Mouse (Mus musculus) c-Kit-positive CD71-positive TER-119-negative erythroid progenitor cells, embryonic 14.5 days (primary cell): ENCODE data around the gene Foxp4.
"Not testable (repeated sequence)": the region's sequence is repeated elsewhere in the genome, so short reads cannot be mapped to it uniquely, and the experiment has no call there.

ENCODE experiments used
- DNase-seq: peaks from one replicate; pipeline ENCODE4 v3.0.0-alpha.2; 2013; ENCODE audit warnings: low read depth

Foxp4 gene

DNA sequence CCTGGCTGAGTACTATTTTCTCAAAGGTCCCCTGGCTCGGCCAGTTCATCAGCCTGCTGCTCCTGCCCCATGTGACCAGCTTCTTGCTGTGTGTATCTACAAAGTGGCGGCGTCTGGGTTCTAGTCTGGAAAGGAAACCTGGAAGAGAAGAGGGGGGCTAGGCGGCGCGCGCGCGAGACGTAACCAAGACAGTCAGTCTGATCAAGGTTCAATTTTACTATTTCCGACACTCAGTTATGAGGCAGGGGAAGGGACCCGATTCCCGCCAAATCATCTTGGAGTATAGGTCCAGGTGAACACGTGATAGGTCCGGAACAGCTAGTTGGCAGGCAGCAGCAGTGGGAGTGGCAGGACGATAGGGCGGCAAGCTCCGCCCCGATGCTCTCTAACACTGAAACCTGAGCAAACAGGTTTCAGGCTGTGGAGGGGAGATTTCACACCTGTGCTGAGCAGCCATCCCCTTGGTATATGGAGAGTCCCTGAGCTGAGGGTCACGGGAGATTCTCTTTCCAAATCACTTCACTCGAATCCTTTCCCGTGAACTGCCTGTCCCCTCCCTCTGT, 72.6 kb downstream of the Foxp4 start:
- DNase-seq = not testable (repeated sequence)

DNA sequence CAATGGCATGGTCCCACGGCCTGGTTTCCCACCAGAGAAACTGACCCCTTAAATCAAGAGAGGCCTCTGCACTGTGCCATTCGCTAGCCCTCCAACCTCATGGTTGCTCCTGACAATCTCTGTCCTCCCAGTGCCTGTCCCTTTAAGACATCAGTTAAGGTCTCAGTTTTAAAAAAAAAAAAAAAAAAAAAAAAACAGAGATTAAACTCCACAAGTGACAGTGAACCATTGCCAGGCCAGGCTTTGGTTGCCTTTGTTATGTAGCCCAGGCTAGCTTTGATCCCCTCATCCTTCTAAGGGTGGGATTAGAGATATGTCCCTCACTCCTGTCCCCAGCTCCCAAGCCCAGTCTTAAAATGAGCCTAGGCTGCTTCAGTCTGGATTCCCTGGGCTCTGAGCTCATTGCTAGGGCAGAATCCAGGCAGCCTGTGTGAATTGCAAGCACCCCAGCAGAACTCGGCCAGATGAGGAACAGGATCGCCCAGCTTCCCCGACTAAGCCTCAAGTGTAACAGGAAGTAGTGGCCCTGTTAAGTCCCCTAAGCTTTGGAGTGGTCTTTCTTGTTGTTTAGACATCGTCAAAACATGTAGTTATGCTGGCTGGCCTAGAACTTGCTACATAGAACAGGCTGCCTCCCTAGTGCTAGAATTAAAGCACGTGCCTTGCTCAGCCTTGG, 73.7 kb downstream of the Foxp4 start:
- no peak for DNase-seq

DNA sequence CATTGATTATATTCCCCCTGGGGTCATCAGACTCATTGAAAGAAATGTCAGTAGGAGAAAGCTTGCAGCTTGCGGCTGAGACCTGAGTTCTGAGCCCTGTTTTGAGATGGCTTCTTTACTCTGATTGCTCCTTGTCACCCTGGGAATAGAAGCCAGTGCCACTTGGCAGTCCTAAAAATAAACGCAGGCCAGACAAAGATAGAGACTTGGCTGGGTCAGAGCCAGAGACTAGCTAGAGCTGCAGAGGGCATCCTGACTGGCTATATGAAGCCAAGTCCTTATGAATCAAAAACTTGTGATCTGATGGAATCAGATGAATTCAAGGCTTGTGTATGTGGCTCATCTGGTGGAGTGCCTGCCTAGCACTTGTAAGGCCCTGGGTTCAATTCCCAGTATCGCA, 74.4 kb downstream of the Foxp4 start:
- no peak for DNase-seq

DNA sequence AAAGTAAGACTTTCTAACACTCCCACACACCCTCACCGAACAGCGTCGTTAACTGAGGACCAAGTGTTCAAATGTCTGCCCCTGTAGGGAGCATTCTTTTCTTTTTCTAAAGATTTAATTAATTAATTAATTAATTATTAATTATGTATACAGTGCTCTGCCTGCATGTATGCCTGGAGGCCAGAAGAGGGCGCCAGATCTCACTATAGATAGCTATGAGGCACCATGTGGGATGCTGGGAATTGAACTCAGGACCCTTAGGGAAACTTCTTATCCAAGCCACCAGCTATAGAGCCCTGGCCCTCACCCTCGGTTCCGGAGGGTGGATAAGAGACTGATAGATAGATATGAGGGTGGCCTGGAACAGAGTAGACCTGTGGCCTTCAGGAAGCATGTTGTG, 76.5 kb downstream of the Foxp4 start:
- no peak for DNase-seq

DNA sequence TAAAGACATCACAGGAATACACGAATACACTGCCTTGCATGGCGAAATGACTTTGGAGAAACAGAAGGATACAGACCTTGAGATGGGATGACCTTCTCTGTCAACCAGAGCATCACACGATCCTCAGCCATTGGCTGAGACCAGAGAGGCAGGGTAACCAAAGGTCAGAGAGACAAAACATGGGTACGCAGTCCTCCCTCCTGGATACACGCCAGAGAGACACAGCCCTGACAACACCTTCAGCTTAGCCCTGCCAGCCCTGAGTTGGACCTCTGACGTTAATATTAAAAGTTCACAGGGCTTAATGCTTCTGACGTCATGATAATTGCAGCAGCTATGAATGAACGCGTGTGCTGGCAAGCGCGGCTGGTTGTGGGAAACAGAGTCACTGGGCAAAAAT, 78.8 kb downstream of the Foxp4 start:
- no peak for DNase-seq

DNA sequence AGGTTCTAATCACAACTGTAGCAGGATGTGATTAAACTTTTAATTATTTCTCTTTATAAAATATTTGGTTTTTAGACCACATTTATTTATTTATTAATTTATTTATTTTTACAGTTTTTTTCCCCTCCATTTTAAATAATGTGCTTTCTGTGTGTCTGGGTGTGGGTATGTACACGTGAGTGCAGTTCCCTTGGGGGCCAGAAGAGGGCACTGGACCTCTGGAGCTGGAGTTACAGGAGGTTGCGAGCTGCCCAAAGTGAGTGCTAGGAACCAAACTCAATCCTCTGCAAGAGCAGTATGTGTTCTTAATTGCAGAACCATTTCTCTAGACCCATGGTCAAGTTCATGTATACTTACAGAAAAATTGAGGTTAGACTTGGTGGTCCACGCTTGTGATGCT, 81.0 kb downstream of the Foxp4 start:
- DNase-seq = no peak

DNA sequence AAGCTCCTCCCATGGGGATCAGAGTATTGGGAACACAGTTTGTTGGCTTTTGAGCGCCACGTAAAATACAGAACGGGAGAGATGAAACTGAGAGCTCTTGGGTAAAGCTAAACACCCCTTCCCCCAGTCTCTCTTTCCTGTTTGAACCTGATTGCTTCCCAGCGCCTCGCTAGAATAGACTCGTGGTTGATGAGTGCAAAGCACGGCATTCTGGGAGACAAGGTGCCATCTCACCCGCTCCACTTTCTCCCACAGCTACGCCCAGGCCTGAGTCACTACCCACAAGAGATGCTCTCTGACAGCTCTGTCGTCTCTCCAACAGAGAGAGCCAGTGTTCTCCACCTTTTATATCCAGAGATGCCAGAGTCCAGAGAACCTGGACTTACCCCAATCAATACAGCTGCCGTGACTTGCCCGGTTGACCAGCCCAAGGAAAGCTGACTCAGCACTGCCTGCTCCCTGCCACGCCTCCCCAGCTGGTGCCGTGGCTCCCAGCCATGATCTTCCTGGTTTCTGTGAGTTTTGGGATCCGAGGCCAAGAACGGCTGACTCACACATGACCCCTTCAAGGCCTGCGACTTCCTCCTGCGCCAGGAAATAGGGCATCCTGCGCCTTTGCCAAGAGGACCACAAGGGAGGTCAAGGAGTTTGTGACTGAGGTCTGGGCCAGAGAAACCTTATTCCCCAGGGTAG, 82.4 kb downstream of the Foxp4 start:
- DNase-seq = no peak

DNA sequence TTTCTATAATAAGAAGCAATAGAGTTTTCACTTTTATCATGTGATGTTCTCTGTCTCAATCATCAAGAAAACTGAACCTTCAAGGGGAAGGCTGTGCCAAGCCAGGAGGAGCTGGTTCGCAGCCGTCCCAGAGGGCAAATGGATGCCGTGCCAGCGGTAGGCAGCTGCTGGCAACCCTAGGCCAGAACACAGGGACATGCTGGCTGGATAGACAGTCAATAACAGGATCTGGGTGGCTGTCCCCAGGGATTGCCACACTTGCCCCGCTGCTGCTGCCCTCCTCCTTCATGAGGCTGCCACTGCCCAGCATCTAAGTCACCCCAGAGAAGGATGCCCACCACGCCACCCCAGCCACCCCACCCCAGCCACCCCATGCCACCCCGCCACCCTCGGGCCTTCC, 82.9 kb downstream of the Foxp4 start:
- no peak for DNase-seq

DNA sequence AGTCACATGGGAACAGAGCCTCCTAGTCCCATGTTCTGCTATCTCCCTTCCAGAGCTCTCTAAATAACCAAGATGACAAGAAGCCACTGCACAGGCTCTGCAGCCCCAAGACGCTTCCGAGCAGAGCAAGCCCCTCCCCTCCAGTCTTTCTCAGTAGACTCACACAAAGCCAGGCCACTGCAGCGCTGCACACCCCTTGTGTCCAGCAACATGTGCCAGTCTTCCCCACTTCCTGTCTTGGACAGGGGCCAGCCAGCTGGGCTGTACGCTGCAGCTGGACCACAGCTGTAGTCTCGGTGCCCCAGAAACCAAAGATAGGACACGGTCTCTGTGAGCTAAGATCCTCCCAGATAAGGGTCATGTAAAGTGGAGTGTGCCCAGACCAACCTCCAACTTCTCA, 86.6 kb downstream of the Foxp4 start:
- no peak for DNase-seq

DNA sequence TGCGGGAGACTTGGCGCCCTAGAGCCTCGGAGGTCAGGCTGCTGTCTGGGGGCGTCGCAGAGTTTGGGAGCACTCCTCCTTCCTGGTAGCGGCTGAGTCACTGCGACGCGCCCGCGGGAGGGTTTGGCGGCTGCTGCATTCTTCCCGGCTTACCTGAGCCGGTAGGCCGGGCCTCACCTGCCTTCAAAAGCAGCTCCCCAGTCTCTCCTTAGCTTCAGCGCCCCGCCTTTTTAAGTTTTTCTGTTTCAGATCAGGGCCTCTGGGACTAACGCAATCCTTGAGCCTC, 90.0 kb downstream of the Foxp4 start, which contains the start of gene Mdfi:
TSS of gene Mdfi (minus strand) at position 210 of the 286 bp plus-strand sequence.
- DNase-seq = no peak

DNA sequence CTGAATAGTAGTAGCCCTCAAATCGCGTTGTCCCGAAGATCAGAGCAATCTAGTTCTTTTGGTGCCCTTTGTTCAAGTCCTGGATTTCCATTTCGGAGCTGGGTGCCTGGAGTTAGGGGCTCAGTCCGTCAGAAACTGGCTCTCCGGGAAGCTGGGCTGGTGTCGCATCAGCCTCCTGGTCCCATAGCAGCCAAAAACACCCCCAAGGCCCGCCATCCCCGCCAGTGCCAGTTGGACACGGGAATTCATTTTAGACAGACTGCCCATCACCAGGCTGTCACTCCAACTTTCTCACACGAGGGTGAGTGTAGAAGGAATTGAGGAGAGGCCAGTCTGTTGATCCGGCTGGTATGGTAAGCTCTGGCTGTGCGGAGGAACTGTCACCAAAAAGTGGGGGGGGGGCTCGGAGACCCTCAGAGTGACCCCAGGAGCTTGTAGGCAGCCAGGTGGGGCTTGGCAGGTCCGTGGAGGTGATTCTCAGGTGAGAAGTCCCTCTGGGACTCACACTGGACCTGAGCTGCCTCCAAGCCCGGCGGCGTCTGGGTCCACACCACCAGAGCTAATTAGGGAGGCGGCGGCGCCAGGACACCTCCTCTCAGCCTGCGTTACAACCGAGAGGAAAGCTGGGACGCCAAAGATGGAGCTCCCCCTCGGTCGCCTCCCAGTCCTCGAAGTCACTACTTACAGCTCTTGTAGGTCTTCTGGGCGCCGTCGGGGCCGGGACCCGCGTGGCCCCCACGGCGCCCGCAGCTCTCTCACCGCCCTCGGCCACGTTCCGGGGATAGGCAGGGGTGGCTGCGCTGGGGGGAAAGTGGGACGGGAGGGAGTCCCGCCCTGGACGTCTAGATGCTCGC, 90.6 kb downstream of the Foxp4 start:
- DNase-seq = no peak

DNA sequence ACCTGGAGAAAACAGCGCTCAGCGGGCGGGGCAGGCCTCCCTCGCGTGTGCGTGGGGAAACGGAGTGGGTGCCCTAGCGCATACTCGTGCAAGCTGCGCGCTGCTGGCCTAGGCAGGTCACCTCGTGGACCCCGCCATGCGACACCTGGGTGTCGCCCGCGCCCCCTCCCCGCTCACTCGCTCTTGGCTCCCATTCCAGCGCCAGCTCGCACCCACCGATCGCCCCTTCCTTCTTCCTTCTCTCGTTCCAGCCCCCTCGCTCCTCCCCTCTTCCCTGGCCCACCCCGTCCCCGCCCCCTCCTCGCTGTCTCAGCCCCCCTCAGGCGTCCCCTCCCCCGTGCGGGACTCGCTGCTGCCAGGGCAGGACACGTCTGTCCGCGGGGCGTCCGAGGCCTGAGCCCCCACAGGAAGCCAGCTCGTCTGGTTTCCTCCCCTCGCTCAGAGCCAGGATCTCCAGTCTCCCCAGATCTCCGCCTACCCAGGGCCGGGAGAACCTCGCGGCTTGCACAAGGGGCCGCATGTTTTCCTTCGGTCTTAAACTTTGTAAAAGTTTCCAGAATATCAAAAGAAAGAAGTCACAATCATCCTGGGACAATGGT, 91.3 kb downstream of the Foxp4 start:
- DNase-seq = no peak

DNA sequence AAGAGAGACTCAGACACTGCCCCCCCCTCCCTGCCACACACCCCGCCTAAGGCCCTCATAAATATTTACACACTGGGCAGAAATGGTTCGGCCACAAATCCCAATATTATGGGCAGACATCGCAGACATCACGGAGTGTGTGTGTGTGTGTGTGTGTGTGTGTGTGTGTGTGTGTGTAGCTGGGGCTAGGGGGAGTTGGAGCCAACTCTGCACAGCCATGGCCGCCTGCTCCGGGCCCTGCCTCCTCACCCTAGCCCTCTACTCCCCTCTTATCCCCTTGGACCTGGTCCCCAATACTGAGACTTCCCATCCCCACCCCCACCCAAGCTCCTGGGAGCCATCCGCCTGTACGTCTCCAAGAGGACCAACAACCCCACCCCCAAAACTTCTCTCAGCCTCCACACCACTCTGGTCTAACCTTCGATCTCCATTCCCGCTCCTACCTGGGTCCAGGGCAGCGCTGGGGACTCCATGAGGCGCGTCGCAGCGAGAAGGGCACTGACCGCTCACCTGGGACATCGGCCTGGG, 91.9 kb downstream of the Foxp4 start:
- DNase-seq = no peak

DNA sequence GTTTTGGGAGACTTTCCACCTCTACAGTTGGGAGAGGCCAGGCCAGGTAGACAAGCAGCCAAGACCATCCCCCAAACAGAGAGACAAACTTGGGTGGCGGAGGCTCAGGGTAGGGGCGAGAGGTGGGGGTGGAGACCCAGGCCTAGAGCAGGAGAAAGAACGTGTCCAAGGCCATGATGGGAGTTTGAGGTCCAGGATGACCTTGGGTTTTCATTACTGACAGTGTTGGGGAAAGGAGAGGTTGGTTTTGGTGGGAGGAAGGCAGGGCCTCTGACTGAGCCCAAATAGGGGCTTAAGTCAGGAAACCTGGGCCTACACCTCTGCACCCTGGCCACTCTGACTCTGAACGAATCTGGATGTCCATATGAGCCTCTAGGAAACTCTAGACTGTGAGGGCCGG, 92.7 kb downstream of the Foxp4 start:
- no peak for DNase-seq

DNA sequence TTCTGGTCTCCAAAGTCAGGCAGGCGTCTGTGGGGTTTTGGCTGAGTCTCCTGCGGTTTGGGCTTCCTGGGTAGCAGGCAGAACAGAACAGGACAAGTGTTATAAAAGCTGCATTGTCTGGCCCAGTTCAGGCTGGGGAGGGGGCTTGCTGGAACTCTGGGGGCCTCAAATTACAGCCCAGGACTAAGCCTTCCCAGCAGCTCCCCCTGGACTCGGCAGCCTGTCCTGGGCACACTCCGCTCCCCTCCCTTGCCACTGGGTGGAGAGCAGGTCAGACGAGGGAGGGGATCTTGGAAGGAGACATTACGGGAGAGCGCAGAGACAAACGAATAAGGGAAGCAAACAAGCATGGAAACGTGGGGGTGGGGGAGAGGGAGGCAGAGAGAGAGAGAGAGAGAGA, 93.3 kb downstream of the Foxp4 start:
- DNase-seq = no peak

DNA sequence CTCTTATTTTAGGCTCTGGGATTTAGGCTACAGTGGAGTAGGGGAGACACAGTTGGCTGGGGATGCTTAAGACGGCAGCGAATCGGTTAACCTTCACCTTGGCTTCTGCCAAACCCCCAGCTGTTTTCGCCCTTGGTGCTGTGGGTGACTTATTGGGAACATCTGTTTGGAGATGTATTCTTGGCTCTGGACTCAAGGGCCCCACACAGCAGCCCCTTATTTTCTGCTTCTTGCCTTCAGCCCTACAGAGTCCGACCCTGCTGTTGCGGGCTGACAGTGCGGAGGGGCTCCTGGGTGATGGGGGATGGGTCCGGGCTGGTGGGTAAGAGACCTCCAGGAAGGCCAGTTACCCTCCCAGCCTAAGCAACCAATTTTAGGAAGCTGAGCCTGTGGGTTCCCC, 103.1 kb downstream of the Foxp4 start:
- DNase-seq = no peak

DNA sequence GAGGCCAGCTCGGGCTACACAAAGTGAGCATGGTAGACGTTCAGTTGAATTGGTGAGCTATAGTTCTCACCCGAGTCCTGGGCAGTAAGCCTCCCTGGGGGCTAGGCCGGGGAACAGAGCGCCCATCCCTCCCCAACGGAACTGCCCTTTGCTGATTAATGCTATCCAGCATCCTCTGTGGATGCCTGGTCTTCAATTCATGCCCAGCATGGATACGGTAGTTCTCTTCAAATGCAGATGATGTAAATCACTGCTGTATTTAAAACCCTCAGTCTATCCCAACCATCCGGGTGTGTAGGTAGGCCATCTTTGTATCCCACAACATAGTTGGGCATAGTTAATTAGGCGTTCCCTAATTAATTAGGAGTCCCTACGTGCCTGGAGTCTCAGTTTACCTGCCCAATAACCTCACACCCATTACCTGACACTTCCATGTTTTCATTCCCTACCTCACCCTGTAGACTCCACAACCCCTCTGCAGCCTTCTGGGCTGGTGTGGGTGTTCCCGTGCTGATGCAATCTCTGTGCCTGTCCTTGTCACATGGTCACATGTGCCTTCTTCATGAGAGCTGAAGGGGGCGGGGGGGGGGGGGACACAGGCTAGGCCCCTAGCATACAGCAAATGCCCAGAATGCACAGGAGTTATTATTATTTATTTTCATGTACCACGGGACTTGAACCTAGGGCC, 106.3 kb downstream of the Foxp4 start:
- DNase-seq = no peak
